Mouse (Mus musculus) intestine, embryonic 16.5 days (tissue): ENCODE measurements at regions not wholly inside any gene's neighbourhood (a gene's known extent, or its start where the extent isn't known, plus 50 kb on each side); places are given as distances from the start of the nearest gene placed in this dataset.

Experiments
- ATAC-seq: fragments of 200-750 bp; cut with Nextera tagmentation; 2 replicates; pipeline ENCODE4 v1.8.0; 2017; ENCODE audit warnings: moderate TSS enrichment, moderate library complexity
- H3K27ac ChIP-seq: fragments of 300-500 bp; sonication (generic); 2 replicates; pipeline ENCODE4 v1.5.1; 2014; ENCODE audit warnings: mild to moderate bottlenecking, low read length
- H3K27me3 ChIP-seq: fragments of 300-500 bp; sonication (generic); replicated peaks from 2 replicates; pipeline ENCODE4 v1.6.1; 2014; ENCODE audit warnings: low read length, control low read depth, mixed read lengths; ENCODE audit not compliant: control insufficient read depth, insufficient read depth
- H3K36me3 ChIP-seq: fragments of 300-500 bp; sonication (generic); 2 replicates; pipeline ENCODE4 v1.6.1; 2014; ENCODE audit warnings: low read length, control low read depth; ENCODE audit not compliant: control insufficient read depth, insufficient read depth
- H3K4me1 ChIP-seq: fragments of 300-500 bp; sonication (generic); 2 replicates; pipeline ENCODE4 v1.6.1; 2014; ENCODE audit warnings: low read length, control low read depth, mixed read lengths; ENCODE audit not compliant: control insufficient read depth, insufficient read depth
- H3K4me2 ChIP-seq: fragments of 300-500 bp; sonication (generic); 2 replicates; pipeline ENCODE4 v1.6.1; 2014; ENCODE audit warnings: low read depth, low read length, control low read depth
- H3K4me3 ChIP-seq: fragments of 300-500 bp; sonication (generic); 2 replicates; pipeline ENCODE4 v1.5.1; 2014; ENCODE audit warnings: mild to moderate bottlenecking, low read length
- H3K9ac ChIP-seq: fragments of 300-500 bp; sonication (generic); 2 replicates; pipeline ENCODE4 v1.6.1; 2014; ENCODE audit warnings: low read depth, low read length
- H3K9me3 ChIP-seq: fragments of 300-500 bp; sonication (generic); 2 replicates; pipeline ENCODE4 v1.6.1; 2016; ENCODE audit warnings: low read length, control low read depth; ENCODE audit not compliant: control insufficient read depth
- WGBS: fragments of 180-500 bp; shearing (Covaris S2); extraction: QIAGEN DNeasy Blood & Tissue Kit; methylation state at CpG from one replicate; pipeline ENCODE4 v1.1.7; 2014; 5-methylcytosine and 5-hydroxymethylcytosine counted together

DNA sequence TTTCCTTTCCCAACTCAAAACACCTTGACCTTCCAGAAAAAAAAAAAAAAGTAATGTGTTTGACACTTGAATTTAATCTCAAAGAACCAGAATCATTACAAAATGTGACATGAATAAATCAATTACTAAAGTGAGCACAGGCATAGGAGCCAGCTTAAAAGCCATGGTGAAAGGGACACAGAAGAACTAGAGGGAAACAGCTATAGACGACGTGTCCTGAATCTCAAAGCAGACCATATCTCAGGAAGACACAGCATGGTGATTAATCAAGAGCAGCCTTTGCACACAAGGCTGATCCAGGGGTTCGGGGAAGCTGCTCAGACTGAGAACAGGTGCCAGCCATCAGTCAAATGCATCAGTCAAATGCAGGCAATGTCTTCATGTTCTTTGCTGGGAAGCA is 74.7 kb upstream of the Qrfpr start:
- no peaks in the 10 kb centered on the region for H3K36me3 ChIP-seq
- H3K9ac ChIP-seq = no peak overlapping the region
- H3K4me2 ChIP-seq = no peak overlapping the region
- 58% methylated on average over 3 of the region's 3 CpGs for WGBS
- H3K27ac ChIP-seq = no peak overlapping the region
- no peak for ATAC-seq
- H3K4me3 ChIP-seq = no peak overlapping the region
- H3K9me3 ChIP-seq = no peaks in the 10 kb centered on the region
- no peaks in the 10 kb centered on the region for H3K27me3 ChIP-seq
- no peaks in the 10 kb centered on the region for H3K4me1 ChIP-seq

DNA sequence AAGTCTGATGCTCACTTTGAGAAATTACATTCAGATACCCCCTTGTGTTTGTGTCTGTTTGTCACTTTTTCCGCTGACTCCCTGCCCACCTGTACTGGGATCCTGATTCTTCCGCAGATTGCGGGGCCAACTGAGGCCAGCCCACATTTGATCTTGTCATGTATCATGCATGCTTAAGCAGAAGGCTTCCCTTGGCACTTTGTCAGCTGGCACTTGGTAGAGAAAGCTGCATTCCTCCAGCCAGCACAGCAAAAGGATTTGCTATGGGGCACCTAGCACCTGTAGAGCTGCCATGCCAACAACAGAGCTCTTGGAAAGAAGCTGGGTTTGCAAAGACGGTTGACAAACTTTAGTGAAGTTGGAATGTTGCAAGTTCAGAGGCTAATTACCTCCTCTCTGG is 69.9 kb upstream of the Qrfpr start:
- H3K9ac ChIP-seq = no peak overlapping the region
- no peak overlapping the region for H3K4me2 ChIP-seq
- WGBS = 89% methylated on average over 4 of the region's 4 CpGs
- H3K9me3 ChIP-seq = no peaks in the 10 kb centered on the region
- ATAC-seq = no peak
- no peaks in the 10 kb centered on the region for H3K27me3 ChIP-seq
- H3K27ac ChIP-seq = no peak overlapping the region
- H3K4me3 ChIP-seq = no peak overlapping the region
- H3K36me3 ChIP-seq = no peaks in the 10 kb centered on the region
- H3K4me1 ChIP-seq = no peaks in the 10 kb centered on the region

DNA sequence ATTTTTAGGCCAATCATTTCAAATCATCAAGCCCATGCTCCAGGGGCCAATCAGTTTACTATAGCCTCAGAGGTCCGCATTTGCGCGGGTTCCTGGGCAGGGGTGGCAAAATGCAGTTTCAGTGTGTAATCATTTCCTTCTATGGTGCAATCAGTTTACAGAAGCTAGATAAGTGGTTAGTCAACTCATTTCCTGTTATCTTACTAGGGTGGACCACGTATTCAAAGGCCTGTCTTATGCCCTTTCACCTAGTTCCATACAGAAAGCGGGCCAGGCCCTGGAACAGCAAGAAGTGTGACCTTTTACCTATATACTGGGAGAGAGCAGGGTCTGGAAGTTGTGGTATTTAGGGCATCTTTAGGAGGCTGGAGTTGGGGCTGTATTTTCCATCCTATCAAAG is 62.0 kb upstream of the Qrfpr start:
- H3K4me3 ChIP-seq = no peak overlapping the region
- no peaks in the 10 kb centered on the region for H3K4me1 ChIP-seq
- H3K27ac ChIP-seq = no peak overlapping the region
- H3K36me3 ChIP-seq = no peaks in the 10 kb centered on the region
- no peaks in the 10 kb centered on the region for H3K27me3 ChIP-seq
- no peak overlapping the region for H3K9ac ChIP-seq
- WGBS = 64% methylated on average over 5 of the region's 5 CpGs
- no peak overlapping the region for H3K4me2 ChIP-seq
- ATAC-seq = no peak
- peaks cover 5% of the 10 kb centered on the region for H3K9me3 ChIP-seq

DNA sequence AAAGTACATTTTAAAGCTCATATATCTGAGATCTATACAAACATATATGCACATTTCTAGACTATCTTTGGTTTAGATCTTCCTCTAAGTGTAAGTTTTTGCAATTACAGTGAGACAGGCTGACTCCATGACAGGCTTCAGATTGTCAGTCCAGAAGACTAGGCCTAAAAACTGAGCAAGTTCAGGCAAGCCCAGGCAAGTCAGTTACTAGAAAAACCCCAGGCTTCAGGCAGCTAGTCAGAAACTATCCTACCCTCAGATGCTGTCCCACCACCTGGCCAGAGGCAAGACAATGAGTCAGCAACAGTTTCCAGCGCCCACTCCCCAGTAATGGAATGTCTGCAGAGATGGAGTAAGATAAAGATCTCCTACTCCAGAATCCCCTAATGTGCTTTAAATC is 53.4 kb upstream of the Qrfpr start:
- Histone ChIP-seq H3K27me3 (no peaks in the 10 kb centered on the region), H3K36me3 (no peaks in the 10 kb centered on the region), H3K4me3 (no peak overlapping the region), H3K4me2 (no peak overlapping the region), H3K9me3 (no peaks in the 10 kb centered on the region), H3K9ac (no peak overlapping the region), H3K27ac (no peak overlapping the region), H3K4me1 (no peaks in the 10 kb centered on the region)
- 72% methylated on average over 1 of the region's 1 CpGs for WGBS
- ATAC-seq = no peak
